Mouse (Mus musculus): Measurements from ENCODE around the gene Ect2l.

Gene Ect2l

DNA sequence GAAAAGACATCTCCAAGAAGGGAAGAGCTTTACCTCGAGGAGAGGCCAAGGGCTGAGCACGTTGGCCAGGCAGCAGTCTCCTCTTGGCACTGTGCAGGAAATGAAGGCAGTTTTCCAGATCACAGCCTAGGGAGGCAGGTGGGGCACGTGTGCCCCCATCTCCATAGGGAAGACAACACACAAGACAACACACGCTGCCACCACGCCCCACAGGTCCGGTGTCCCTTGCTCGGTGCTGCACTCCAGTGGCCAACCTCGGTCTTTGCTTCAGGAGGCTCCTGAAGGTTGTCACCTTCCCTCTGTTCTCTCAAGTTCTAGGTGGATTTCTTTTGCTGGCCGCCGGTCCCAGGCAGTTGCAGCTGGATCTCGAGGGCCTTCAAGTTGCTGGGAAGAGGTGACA lies at the start of gene Ect2l:
Gene Ect2l, minus strand, starts transcription at position 165 of the 400 bp plus-strand sequence.
- peak; percentile 20 for DNase-seq (ENCODE audit: inconsistent ontology term)

DNA sequence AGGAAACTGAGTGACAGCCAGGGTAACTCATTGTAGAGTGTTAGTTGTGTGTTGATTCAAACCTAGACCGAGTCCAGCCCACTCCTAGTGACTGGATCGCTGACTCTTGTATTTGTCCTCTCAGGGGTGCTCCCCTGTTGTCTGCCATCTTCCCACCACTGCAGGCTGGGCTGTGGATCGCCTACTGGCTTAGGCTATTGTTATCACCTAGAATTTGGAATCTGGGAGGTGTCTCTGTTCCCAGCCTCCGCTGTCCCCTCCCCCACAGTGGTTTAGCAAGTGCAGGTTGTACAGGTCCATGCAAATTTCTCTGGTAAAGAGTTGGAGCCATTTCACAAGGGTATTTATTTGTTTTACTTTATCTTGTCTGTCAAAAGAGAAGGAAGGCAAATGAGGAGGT lies 40.7 kb upstream of the Ect2l start:
- DNase-seq (ENCODE audit: inconsistent ontology term), result no peak

DNA sequence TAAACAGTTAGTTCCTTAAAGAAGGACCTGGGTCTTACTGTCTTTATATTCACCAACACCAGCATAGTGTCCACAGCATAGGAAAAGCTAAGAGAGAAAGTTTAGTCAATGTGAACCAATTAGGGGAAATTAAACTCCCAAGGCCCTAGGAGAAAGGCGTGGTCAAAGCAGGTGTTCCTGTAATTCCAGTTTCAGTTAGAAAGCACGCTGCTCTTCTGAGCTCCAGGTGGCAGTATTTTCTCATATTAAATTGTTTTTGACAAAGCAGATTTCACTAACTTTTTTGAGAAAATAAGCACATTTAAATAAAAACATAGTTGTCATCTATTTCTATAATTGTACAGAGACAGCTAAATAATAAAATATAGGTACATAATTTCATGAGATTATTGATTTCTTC lies 32.9 kb upstream of the Ect2l start:
- peak; percentile 35 for DNase-seq (ENCODE audit: inconsistent ontology term)

DNA sequence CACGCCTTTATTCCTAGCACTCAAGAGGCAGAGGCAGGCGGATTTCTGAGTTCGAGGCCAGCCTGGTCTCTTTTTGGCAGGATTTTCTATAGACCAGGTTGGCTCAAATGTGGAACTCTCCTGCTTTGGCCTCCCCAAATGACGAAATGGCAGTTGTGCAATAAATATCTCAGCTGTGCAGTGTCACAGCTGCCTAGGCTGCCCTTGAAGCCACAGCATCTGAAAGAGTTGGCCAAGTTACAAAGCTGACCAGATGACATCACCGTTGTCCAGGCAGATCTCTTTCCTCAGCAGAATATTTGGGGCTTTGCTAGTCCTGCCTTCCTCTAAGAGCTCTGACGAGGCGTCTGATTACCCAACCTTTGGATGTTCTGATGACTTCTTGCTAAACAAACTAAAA lies 26.5 kb upstream of the Ect2l start:
- DNase-seq (ENCODE audit: inconsistent ontology term), result peak; percentile 24

DNA sequence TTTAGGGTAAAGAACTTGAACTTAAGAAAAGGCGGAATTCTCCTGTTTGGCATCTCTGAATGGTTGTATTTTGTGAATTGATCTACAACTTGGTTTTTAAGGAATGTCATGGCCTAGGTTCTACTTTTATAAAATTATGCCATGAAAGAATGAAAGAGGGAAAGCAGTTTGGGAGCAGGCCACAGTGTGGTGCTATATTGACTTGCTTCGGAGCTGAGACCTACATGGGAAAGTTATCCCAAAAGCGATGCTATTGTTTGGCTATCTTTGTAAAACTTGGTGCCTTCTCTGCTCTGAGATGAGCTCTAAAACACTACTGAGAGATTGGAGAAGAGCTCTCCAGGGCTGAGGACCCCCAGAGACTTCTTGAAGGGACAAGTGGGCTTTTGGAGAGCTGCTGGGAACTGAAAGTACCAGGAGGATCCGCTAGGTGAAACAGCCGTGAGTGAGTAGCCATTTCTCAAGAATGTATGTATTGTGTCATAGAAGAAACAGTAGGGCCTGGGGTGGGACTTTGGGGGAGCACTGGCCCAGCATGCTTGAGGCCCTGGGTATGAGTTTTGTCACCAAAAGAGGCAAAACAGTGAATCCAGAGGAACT lies 25.7 kb upstream of the Ect2l start:
- DNase-seq (ENCODE audit: inconsistent ontology term), result no peak

DNA sequence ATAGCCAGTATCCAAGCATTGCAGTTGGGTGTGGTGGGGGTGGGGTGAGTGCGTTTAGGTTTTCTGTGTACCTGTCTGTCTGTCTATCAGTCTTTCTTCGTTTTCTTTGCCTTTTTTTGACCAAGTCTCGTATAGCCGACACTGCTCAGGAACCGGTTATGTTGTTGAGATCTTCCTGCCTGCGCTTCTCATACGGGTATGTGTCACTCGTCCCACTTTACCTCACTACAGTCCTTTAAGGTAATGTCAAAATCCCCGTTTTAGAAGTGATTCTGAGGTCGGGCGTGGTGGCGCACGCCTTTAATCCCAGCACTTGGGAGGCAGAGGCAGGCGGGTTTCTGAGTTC lies 24.7 kb upstream of the Ect2l start:
- DNase-seq (ENCODE audit: inconsistent ontology term), result no peak

DNA sequence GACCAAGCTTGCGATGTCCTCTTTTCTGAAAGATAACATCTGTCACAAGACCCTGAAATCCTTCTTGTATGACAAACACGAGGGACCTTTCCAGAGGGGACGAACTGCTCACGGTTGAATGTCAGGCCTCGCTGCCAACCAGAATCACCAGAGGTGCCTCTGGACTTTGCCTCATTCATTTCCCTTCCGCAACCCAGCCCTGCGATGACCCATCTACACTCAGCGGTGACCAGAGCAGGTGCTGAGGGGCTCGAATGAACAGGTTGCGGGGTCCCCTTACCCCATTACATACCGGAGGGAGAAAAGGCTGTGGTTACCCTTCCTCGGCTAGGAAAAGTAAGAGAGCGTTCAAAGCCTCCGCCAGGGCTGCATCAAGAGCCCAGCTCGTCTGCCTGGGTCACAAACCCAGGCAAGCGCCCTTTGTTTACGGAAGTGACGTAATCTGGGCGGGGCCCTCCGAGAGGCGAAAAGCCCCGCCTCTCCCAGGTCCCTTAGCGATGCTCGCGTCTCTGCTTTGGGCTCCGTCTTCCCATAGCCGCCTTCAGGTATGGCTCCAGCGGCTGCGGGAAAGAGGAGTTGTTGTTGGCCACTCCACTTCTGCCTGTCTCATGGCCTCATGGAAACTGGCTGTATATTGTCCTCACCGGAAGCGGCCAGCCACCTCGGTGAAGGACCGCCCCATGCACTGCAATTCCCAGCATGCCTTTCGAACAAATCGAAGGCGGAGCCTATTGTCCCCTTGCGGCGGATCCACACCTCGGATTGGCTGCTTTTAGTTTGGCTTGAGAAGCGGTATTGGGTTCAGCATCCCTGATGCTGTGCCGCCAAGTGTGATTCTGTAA lies 24.1 kb upstream of the Ect2l start, which contains the start of gene Ccdc28a:
Gene Ccdc28a, minus strand, starts transcription at position 439 of the 842 bp plus-strand sequence.
- DNase-seq (ENCODE audit: inconsistent ontology term), result peak; percentile 92

DNA sequence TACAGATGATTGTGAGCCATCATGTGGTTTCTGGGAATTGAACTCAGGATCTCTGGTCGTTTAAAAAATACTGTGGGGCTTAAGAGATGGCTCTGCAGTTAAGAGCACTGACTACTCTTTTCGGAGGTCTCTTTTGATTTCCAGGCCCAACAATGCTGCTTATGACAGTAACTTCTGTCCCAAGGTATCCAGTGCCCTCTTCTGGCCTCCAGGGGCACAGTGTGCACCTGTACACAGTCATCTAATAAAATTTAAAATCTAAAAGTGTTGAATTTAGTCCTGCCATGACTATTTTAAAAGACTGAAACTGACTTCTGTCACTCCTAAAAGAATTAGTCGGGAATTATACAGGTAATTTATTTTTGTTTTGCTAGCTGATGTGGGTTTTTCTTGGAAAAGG lies 23.2 kb upstream of the Ect2l start:
- no peak for DNase-seq (ENCODE audit: inconsistent ontology term)

DNA sequence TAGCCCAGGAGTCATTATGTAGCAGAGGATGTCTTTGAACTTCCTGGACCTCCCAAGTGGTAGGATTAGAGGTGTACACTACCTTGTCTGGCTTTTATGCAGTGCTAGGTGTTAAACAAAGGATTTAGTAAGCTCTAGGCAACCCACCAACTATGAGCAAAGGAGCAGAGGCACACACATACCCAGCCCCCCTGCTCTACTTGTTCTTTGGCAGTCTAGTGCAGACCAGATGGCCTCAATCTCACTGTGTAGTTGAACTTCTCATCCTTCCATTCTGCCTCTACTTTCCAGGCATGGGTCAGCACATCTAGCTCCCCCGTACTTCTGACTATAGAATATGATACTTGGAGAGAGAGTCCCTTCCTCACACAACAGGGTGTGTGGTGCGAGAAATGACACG lies 13.7 kb upstream of the Ect2l start:
- DNase-seq (ENCODE audit: inconsistent ontology term), result no peak

DNA sequence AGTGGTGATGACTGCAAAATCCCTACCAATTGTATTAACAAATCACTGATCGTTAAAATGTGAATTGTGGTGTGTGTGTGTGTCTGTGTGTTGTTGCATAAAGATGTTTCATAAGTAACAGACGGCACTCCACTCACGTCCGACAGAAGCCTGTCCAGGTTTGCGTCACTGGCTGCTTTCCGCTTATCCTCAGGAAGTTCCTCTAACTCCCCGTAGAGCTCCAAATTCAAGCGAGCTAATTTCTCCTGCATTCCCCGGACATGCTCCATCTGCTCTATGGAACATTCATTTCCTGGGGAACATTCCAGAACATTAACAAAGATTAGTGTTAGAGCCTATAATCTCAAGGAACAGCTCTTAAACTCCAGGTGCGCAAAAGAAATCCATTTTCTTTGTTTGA lies 8.7 kb upstream of the Ect2l start:
- DNase-seq (ENCODE audit: inconsistent ontology term), result no peak

DNA sequence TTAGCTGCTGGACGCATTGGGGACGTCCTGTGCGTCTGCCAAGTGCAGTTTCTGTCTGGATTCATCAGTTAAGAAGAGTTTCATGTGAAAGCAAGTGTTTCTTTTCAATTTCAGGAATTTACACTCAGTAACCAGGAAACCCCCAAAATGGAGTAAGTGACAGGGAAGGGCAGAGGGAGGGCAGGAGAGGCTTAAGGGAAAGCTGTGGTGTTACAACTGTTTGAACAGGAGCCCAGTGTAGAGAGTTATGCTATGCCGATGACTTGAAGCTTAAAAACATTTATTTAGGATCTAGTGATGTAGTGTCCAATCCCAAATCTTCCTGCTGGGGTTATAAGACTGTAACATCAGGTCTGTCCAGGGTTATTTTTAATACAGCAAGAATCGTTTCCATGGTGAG lies 3.4 kb upstream of the Ect2l start:
- no peak for DNase-seq (ENCODE audit: inconsistent ontology term)

DNA sequence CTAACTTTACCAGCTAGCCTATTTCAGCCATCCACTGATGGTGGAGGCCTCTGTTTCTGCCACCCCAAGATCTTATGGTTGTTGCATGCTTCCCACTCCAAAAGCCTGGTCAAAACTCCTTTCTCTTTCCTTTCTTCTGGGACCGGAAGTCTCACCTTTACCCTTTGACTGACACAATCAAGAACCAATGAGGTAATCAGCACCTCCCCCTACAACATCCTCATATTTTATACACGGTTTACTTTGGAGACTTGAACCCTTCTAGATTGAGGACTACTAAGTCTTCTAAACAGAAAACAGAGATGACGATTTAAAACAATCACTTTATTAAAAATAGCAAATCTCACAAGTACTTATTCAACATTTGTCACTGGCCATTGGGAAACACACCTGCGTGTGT lies 2.7 kb upstream of the Ect2l start:
- no peak for DNase-seq (ENCODE audit: inconsistent ontology term)

DNA sequence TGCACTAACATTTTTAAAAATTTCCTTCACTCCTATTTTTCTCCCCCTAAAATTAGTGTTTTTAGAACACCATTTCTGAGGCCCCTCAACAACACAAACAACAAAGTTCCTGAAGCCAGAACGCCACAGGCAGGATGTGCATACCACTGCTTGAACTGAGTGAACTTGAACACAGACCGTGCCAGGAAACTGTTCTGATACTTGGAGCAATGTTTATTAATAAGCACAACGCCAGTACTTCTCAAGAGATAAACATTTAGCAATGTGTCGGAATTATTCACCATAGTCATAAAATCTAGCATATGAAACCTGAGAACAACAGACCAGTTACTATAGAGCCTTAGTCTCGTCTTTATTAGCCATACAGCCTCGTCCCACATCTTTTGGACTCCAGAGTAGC lies 571 bp downstream of the Ect2l start:
- DNase-seq (ENCODE audit: inconsistent ontology term), result no peak

DNA sequence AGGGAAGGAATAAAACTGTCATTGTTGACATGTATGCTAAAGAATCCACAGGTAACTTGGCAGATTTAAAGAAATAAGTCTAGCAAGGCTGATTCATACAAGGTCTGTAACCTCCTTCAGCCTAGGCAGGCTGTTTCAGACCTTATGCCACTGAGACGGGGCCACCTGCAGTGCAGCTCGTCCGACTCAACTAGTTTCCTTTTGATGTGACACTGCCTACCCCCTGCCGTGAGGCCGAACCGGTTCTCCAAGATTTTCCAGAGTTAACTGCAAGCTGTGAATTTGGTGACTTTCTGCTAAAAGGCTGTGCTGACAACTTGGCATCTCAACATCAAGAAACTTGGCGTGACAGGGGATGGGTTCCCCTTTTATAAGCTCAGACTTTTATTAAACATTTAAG lies 6.6 kb downstream of the Ect2l start:
- DNase-seq (ENCODE audit: inconsistent ontology term), result no peak

DNA sequence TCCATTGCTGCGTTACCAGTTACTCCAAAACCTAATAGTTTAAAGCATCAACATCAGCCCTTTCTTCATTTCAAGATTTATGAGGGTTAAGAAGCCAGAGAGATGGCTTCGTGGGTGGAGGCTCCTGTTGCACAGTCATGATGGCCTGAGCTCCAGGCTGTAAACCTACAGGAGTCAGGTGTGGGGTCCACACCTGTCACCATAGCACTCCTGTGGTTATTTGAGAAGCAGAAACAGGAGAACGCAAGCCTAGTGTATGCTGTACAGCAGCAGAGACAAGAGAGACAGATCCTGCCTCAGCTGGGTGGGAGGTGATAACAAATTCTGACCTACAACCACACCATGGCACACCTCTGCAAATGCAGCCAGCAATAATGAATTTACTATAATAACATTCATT lies 8.3 kb downstream of the Ect2l start:
- DNase-seq (ENCODE audit: inconsistent ontology term), result no peak

DNA sequence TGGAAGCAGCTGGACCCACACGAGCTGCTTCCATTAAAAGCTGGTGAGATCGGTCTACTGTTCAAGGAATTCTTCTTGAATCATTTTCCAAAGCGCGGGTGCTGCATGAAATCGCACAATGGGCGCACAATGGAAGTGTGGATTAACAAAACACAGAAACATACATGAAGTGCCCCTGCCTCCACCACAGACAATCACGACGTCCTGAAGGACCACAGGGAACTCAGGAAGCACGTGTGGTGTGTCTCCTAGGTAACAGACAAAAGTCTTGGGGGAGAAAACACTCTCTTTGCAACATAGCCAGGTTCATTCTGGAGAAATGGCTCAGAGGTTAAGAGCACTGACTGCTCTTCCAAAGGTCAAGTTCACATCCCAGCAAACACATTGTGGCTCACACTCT lies 10.0 kb downstream of the Ect2l start:
- no peak for DNase-seq (ENCODE audit: inconsistent ontology term)

DNA sequence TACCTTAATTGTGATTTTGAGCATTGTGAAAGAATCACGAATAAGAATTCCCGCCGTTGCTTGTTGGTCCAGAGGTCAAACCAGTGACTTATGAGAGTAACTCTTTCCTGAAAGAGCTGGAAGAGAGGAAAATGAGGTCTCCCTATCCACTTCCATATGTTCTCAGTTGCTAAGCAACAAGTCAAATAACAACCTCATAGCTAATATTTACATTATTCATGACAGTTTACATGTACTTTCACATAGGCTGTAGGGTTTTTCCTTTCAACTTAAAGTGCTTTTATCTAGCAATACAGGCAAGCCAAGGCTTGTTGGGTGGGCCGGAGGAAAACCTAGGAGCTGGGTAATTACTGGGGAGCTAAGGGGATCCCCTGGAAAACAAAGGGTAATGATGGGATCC lies 10.8 kb downstream of the Ect2l start:
- no peak for DNase-seq (ENCODE audit: inconsistent ontology term)

DNA sequence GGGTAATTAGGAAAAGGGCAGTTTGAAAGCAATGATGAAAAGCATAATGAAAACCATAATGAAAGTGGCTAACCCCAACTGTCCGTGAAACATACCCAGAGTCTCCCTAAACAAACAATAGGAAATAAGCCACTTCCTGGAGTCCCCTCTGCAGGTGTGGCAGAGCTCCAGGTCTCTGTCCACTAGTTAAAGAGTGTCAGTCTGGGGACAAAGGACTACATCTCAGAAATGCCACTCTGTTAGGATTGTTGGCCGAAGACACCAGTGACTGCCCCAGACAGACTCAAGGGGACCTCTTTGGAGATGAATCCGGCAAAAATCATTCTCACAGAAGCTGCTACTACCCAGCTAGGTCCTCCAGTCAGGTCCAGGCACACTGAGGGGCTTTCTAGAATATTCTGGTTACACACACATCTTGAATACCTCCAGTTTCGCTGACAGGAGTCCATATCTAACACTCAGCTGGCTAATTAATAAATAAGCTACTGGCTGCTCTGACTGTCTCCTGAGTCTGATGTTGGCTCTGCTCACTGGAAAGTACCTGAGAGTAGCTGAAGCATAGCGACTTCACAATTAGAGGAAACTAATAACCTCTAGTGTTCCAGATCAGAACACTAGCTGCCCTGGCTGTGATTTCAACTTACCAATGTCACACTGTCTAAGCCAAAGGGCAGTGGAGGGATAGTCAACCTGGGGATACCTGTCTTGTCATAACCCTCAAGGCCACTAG lies 12.2 kb downstream of the Ect2l start:
- no peak for DNase-seq (ENCODE audit: inconsistent ontology term)

DNA sequence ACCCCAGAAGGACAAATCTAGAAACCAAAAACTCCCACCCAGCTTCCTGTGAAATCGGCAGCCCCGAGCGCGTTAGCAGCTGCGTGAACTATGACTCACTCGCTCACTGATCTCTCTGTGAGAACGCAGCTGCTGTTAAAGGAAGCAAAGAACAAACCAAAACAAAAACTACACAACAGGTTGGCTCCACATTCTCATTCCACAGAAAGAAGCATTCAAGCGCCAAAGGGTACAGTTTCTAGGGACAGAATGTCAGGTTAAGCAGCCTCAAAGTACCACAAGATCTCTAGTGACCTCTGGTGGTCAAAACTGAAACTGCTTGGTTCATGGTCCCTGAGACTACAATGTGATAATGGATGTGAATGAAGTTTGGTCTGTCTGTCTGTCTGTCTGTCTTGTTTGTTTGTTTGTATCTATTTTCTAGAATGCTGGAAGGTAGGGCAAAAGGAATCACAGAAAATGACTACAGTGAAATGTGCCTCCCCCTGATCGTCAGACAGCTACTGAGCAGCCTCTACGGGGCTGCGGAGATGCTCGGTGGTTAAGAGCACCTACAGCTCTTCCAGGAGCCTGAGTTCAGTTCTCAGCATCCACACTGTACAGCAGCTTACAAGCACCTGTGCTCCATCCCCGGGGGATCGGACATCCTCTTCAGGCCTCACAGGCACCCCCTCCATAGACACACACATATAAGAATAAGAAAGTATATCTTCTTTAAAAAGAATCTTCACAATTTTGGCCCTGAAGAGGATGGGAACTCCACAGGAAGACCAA lies 13.3 kb downstream of the Ect2l start:
- peak; percentile 68 for DNase-seq (ENCODE audit: inconsistent ontology term)

DNA sequence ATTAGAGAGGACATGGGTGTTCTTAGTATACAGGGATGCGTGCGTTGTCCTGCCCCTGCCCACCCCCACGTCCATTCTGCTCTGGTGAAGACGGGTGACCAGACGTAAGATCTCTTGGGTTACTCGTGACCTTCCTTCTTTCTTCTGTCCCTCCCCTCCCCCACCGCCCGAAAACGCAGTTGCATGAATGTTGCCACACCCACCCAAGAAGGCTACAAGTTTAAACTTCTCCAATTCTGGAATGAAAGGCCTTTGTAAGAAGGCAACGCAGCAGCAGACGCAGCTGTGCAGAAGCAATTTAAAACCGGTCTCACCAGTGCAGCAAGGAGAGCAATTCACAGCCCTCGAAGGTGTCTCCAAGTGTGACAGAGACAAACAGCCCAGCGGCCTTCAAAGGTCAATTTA lies 16.0 kb downstream of the Ect2l start:
- no peak for DNase-seq (ENCODE audit: inconsistent ontology term)

DNA sequence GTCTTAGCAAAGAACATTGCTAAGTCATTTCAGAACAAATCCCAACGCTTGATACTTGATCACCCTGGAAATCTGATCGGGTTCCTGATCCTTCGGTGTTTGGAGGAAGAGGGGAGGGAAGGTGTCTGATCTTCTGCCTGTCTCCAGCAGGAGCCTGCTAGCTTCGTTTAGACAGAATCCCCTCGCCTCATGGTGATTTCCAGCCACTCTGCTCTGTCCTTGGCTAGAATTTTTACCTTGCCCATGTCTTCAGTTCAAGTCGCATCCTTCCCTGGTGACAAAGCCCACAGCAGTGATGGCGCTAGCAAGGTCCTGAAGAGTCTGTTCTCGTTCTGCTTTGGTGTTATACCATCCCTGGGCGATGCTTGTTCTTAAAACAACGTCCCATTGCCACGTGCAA lies 16.5 kb downstream of the Ect2l start:
- DNase-seq (ENCODE audit: inconsistent ontology term), result no peak

DNA sequence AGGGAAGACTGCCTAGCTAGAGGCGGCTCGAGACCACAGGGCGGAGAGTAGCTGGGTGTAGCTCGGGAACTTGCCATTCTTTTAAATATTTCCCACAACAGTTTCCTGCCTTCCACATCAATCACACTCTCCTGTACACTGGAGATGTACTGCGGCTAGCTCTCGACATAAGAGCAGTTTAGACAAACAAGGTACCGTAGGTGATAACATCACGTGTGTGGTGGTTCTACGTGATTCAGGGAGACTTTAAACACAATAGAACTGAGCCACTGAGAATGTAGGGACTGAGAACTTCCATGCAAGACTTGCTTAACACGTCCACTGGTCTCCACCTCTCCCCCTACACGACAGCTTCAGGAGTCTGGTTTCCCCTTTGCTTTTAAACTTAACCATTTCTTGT lies 17.5 kb downstream of the Ect2l start:
- no peak for DNase-seq (ENCODE audit: inconsistent ontology term)

Measured in Muller cell, postnatal 12 days (primary cell).